Mouse (Mus musculus) gastrocnemius, adult 18-20 months (tissue): Measurements from ENCODE around the gene Ten1. TPM values are rescaled to one million over a fixed set of nuclear protein-coding genes. Genes with fewer than 3 reads are reported as not detected.

ENCODE experiments used
- DNase-seq: peaks from one replicate; pipeline ENCODE4 v3.0.0; 2021; ENCODE audit warnings: low spot score
- long read RNA-seq, 2 experiments: library from polyadenylated mRNA; stranded (forward); transcript quantifications; one replicate each; pipeline ENCODE4 v2.0.0; 2021
- total RNA-seq, 2 experiments: library from RNA; stranded (reverse); gene quantifications; 2 replicates each; pipeline ENCODE4 v1.2.3; 2021

The Ten1 gene
- 10 to 100 TPM; 16.9 to 20.4 TPM for total RNA-seq
- long read RNA-seq, experiment 1, transcript Ten1-201 (4 exons, 902 nt), result major isoform, 9 of 9 reads
- long read RNA-seq, experiment 1, partial matches to known transcripts, result 0 of 9 reads
- long read RNA-seq, experiment 1, other reads (novel, unspliced or antisense), result 0 of 9 reads
- long read RNA-seq, experiment 2, partial matches to known transcripts, result 0 of 3 reads
- long read RNA-seq, experiment 2, other reads (novel, unspliced or antisense), result 0 of 3 reads

DNA sequence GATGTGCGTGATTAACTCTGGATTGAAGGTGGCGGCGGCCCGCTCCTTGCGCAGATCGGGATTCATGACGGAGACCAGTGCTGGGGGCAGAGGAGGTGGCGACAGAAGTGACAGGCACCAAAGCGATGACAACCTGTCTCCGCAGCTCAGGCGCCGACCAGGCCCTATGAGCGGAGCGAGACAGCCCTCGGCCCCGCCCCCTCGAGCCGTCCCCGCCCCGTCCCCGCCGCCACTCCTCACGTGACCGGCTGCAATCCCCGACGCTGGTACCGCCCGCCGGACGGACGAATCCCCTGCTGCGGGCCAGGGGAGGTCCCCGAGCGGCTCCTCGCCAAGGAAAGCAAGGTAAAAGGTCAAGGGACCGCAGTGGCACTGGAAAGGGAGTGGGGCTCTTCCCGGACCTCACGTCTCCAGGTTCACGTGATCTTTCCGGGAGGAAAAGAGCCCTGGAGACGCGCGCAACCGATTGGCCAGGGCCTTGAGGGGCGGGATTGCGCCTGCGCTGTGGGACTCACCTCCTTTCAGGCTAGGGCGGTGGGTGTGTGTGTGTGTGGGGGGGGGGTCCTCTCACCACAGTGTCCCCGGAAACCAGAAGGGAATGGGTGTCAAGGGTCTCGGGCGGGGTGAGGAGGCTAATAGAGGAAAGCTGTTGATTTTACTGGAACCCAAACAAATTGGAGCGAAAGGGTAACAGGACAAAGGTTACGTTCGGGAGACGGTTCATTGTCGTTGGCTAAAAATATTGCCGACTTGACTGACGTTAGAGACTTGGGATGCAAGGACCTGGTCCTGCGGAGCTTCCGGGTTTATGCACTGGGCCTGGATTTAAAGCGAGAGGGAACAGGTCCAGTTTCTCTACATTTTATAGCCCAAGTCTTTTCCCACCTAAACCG, at the start of gene Ten1, which contains the start of gene Acox1:
Gene Ten1 (plus strand): TSS at position 217 of the 893 bp plus-strand sequence.
Gene Acox1 (minus strand): TSS at position 407 of the 893 bp plus-strand sequence.
- peak; percentile 98 for DNase-seq

DNA sequence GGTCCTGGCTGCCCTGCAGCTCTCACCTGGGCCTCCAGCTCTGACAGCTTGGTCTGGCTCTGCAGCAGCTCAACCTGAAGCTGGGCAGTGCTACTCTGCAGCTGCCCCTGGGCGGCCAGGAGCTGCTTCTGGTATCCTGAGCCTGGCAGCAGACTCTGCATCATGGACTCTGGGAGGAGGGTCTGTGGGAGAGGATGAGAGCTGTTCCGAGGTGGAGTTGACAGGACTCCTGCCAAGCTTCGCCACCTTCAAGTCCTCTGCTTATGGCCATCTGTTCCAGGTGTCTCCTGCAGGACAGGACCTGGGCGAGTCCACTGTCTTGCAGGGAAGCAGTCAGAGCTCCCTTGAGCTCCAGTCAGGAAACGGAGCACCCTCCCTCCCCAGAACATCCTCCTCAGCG, 49.3 kb upstream of the Ten1 start:
- no peak for DNase-seq

DNA sequence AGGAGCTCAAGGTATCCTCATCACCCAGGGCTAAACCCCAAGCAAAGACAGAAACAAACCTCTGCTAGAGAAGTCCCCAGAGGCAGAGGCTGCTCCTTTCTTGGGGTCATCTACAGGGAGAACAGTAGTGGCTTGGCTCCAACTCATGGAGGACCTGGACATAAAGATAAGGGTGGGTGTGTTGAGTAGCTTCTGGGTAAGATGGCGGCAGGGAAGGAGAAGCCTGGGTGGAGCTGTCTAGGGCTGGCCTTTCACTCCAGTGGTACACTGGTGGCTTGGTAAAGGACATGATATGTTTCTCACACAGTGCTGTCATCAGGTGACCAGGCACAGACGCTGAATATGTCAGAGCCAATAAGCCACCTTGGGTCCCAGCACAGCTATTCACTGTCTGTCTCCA, 47.7 kb upstream of the Ten1 start:
- DNase-seq, result no peak

DNA sequence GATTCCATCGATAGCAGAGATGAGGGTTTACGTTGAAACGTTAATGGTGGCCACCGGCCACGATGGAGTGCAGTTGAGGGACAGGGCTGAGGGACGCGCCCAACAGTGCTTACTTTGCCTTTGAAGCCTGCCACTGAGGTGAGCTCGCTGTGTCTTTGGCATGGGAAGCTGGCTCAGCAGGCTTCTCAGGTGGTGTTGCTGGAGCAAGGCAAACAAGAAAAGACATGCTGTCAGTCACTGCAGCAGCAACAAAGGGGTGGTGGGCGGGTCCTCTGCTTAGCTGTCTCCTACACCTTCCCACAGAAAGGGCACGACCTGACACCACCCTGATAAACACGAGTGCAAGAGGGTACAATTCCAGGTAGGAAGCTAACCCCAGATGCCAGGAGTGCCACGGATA, 37.3 kb upstream of the Ten1 start:
- DNase-seq, result no peak

DNA sequence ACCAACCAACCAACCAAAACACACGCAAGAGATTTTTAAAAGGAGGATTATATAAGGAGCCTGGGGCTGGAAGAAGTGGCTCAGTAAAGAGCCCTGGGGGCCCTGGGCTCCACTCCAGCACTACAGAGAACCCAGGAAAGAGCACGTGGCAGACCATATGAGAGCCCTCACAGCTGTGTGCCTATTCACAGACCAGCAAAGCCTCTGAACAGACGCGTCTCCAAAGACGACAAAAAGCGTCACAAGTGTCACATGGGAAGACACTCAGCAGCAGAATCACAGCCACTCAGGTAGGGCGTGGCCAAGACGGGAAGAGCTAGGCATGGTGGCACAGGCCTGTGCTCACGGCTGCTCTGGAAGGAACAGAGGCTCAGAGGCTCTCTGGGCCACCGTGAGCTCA, 36.5 kb upstream of the Ten1 start:
- no peak for DNase-seq

DNA sequence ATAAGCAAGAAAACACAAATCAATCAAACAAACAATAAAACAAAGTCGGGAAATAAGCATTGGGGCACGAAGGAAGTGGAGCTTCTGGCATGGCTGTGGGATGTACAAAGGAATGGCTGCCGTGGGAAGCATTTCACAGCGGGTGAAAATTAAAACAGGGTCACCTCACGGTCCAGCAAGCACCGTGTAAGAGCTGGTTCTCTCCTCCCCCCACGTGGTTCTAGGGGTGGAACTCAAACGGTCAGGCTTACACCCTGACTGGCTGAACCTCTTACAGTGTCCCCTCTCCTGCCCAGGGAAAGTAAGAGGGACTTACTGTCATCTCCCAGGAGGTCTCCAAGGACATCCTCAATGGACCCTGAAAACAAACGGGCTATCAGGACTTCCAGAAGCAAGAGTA, 35.7 kb upstream of the Ten1 start:
- DNase-seq, result no peak

DNA sequence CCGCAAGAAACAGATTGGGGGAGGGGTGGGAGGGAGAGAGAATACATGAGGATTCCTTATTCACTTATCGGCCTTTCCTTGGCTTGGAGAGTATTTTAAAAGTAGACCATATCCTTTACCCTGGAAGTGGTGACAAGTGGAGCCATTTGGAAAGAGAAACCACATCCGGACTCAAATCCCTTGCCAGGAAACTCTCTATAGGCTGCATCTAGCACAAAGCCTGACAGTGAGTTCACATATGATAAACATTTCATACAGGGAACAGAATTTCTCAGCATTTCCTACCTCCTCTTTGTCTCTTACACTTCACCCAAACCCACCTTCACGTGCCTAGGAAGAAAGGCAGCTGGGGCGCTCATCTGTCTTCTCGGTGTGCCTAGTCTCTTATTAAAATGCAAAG, 31.4 kb upstream of the Ten1 start:
- no peak for DNase-seq

DNA sequence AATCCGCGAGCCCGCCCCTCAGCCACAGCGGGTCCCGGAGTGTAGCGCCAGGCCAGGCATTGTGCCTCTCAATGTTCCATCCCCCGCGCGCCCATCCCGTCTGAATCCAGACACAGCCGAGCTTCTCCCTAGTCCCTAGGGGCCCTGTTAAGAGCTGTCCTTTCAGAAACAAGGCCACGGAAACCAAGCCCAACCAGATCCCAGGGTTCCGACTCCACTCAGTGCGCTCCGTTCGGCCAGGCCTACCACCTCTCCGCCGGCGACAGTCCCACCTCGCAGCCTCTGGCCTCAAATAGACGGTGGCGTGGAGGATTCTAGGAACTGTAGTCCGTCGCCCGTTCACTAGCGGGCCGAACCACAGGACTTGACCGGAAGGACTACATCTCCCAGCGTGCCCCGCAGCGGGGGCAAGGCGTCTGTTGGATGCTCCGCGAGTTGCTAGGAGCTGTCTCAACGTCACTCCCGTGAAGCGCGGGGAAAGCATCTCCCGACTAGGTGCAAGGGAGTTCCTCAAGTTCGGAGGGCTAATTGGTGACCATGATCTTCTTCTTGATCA, 30.7 kb upstream of the Ten1 start, which contains the start of gene Fbf1:
Gene Fbf1 (minus strand): TSS at position 283 of the 556 bp plus-strand sequence.
- peak; percentile 96 for DNase-seq

DNA sequence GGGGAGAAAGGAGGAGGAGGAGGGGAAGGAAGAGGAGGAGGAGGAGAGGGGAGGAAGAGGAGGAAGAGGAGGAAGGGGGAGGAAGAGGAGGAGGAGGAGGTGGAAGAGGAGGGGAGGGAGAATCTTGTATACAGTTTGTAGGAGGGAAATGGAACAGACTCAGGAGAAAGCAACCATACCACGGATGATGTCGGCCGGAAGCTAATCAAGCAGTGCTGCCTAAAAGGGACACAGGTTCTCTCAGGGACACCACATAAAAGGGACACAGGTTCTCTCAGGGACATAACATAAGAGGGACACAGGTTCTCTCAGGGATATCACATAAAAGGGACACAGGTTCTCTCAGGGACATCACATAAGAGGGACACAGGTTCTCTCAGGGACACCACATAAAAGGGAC, 29.4 kb upstream of the Ten1 start:
- no peak for DNase-seq

DNA sequence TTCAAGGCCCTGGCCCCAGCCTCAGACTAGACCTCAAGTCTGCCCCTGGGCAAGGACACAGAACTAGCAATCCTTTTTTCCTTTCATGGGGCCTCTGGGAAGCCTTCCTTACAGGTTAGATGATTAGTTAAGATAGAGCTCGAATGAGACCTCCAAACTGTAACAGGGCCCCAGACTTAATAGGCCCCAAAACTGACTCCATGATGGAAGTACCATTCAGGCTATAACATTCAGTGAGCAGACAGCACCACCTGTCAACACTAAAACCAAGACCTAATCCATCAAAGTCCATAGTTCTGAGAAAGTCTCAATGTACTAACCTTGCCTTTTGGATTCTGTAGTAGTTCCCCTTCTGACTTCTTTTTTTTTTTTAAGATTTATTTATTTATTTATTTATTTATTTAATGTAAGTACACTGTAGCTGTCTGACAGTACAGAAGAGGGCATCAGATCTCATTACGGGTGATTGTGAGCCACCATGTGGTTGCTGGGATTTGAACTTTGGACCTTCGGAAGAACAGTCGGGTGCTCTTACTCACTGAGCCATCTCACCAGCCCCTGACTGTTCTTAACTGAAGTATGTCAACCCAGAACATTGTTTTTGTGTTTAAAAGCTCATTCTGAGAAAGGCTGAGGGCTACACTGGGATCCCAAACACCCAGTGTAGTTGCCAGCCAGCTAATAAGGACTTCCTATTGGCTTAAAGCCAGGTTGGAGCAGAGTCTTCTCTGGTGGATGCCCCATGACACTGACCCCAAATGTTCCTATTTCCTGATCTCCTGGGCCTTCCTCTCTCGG, 28.5 kb upstream of the Ten1 start:
- DNase-seq, result no peak

DNA sequence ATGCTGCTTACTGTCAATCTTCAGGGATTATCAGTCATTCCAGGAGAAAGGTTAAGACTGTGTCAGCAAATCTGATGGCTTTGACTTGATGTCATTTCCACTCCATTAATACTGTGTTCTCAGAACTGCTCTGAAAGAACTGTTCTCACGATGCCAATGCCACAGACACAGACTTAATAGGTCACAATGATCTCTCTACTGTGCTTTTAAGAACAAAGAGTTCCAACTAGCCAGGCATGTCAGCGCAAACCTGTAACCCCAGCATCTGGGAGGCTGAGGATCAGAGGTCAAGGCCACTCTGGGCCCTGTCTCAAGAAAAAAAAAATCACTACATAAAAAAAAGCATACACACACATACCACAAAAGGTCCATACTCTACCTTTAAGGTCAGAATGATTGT, 26.7 kb upstream of the Ten1 start:
- DNase-seq, result no peak

DNA sequence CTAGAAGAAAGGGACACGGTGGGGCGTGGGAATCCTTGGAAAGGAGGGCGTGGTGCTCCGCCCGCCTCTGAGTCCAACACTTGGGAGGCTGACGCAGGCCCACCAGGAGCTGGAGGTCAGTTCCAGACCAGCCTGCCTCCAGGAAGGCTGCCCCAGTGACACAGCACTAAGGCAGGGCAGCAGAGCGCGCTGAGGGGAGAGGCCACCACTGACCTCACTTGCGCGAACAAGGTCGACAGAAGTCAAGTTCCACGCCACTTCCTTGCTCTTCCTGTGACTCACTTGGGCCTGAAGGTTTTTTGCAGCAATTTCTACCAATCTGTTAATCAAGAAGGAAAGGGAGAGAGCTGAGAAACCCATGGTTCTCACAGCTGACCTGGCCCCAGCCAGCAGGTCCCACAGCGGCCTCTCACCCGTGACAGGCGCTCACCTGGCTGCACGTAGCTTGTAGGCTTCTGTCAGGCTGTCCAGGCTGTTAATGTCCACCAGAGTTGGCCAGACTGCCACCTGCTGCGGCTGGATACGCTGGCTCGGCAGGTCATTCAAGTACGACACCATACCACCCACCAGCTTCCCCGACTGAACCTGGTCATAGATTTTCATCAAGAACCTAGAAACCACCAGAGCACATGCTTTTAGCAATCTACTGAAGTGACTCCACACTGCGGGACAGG, 23.7 kb upstream of the Ten1 start:
- no peak for DNase-seq

DNA sequence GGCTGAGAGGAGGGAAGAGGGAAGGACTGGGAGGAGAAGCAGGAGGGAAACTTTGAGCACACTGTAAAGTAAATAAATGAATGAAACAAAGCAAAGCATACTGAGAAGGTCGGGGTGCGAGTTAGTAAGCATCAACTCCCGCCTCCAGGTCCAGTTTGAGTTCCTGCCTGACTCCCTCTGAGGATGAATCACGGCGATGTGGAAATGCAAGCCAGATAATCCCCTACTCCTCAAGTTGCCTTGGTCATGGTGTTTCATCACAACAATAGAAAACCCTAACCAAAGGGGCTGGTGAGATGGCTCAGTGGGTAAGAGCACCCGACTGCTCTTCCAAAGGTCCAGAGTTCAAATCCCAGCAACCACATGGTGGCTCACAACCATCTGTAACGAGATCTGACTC, 22.6 kb upstream of the Ten1 start:
- no peak for DNase-seq

DNA sequence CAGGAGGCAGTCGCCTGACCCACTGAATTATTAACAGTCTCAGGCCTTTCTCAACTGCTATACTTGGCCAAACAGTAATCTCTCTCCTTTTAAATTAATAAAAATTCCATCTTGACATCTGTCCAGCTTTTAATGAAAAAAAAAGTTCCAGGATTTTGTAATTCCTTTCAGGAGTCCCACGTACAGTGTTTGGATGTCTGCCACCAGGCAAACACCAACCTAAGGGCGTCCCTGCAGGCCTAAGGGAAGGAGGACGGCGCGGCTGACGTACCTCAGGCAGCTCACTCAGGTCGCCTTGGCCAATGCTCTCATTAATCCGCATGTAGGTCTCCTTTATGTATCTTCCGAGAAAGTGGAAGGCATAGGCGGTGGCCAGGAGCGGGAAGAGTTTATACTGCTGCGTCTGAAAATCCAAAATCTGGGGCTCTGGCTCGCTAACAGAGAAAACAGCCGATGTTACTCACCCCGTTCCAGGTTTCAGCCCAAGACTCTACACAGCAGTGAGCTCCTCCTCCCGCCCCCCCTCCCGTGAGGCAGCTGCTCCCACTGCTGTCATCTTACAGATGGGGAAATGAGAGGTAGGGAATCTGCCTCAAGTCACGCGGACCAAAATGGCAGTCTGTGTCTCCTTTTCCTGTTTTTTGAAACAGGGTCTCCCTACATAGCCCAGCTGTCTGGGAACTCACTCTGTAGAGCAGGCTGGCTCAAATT, 20.1 kb upstream of the Ten1 start:
- no peak for DNase-seq

DNA sequence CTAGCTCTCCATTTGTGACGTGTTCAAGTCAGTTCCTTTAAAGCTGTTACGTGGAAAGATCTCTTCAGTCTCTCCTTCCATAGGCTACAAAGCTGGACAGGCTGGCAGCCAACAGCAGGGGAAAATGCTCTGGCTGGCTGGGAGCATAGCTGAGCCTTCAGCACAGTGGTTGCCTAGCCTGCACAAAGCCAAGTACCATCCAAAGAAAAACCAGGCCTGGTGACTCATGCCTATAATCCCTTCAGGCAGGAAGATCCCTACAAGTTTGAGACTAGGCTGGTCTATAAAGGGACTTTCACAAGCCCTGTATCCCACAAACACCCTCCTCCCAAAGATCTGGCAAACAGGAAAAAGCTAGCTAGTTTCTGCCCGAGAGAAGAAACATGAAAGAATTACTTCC, 12.8 kb upstream of the Ten1 start:
- DNase-seq, result no peak

DNA sequence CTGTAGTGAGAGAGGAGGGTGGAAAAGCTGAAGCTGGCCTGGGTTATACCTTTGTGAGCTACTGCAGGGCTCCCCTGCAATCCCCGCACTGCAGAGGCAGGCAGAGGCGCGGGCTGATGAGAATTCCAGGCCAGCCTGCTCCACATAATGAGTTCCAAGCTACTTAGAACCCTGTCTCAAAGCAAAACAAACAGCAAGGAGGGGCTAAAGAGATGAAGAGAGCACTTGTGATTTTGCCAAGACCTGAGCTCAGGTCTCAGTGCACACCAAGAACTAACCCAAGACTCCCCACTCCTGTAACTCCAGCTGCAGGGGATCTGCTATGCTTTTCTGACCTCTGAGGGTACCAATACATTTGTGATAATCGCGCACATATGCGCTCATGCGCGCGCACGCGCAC, 12.3 kb upstream of the Ten1 start:
- DNase-seq, result no peak

DNA sequence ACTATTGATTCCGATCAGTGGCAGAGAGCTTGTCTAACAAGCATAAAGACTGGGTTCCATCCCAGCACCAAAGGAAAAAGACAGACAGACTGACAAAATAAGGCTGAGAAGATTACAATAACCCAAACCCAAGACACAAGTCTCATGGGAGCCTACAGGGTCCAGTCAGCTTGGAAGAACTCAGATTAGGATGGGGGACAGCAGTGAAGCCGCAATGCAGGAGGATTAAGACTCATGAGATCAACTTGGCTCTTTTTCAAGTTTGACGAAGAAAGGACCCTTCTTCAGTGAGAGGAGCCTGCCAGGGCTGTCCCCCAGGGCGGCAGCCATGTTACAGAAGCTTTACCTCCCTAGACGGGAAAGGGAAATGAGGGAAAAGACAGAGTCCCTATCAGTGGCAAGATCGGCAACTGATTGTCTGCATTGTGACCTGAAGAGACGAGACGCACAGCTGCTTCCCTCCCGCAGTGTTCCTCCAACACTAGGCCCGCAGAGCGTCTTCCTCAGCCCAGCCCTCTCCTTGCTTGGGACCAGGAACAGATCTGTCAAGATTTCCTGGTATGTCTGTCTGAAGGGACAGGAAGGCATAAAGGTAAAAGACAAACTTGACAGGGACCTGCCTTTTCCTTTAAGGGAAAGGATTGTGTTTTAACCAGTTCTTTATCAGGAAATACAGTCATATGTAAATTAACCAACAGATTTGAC, 11.3 kb upstream of the Ten1 start:
- DNase-seq, result no peak

DNA sequence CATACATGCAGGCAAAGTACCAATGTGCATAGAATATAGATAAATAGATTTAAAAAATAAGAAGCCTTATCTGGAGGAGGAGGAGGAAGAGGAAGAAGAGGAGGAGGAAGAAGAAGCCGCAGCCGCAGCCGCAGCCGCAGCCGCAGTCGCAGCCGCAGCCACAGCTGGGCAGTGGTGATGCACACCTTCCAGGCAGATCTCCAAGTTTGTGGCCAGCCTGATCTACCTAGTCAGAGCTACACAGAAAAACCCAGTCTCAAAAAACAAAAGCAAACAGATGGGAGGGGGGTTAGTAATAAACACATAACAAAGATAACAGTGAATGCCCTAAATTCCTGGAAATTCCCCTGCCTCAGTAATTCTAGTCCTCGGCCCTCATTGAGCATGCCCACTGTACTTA, 4.0 kb upstream of the Ten1 start:
- no peak for DNase-seq

DNA sequence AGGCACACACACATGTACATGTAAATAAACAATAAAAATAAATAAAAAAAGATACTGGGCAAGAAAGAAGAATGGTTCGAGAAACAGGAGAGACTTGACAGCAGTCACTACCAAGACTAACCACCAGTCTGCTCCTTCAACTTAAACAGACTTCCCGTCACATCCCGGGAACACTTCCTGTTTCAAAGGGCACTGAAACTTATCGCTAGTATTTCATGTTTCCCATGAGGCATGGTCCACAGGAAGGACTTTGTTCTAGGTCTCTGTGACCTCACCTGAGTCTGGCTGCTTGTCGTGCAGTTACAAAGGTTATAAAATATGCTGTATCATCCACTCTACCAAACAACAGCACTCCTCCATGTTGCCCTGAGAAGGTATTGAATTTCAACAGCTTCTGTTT, 3.4 kb upstream of the Ten1 start:
- no peak for DNase-seq

DNA sequence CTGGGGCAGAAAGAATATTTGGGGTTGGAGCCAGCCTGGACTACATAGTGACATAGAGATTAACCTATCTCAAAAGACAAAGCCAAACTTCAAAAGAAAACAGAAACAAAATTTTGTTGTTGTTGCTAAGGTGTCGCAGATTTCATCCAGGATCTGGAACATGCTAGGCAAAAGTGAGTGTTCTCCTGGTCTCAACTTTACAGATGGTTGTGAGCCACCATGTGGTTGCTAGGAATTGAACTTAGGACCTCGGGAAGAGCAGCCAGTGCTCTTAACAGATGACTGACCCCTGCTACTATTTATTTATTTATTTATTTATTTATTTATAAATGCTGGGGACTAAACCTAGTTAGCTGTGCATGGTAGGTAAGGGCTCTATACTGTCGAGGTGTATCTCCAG, 2.3 kb upstream of the Ten1 start:
- no peak for DNase-seq
